Mouse (Mus musculus): Measurements from ENCODE around the gene Nox4.

Nox4 gene

GRCm38 (mm10) chr7:87371316-87371715 is 125.4 kb downstream of the Nox4 start:
- no peak for DNase-seq (ENCODE audit: low spot score)

DNA sequence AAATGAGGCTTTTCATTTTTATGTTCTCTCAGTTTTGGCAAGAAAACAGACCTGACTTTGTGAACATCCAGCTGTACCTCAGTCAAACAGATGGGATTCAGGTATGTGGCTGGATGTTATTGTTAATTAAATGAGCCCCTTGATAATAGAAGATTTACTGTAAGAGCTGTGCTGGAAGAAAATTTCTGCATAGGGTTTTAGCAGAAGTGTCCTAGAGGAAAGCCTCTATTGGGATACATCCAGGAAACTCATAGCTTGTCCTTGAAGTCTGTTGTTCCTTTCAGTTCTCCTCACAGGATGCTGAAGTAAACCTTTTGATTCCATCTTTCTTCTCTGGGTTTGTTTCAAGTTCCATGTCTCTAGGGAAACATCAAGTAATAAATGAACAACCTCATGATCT is 128.4 kb downstream of the Nox4 start:
- no peak for DNase-seq (ENCODE audit: low spot score)

DNA sequence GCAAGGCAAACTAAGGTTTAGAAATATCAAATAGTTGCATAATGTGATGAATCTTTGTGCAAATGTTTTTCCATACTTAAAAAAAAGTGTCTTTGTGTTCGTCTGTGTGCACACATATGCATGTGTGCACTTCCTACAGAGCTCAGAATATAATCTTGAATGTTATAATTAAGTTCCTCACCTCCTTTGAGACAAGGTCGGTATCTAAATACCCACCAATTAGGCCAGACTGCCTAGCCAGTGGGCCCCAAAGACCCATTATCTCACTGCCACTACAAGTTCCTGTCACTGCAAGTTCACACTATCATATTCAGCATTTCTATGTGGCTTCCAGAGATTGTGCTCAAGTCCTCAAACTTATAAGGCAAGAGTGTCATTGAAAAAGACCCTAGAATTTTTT is 129.0 kb downstream of the Nox4 start:
- no peak for DNase-seq (ENCODE audit: low spot score)

GRCm38 (mm10) chr7:87397023-87397422 is 151.1 kb downstream of the Nox4 start:
- DNase-seq (ENCODE audit: low spot score) = no peak

DNA sequence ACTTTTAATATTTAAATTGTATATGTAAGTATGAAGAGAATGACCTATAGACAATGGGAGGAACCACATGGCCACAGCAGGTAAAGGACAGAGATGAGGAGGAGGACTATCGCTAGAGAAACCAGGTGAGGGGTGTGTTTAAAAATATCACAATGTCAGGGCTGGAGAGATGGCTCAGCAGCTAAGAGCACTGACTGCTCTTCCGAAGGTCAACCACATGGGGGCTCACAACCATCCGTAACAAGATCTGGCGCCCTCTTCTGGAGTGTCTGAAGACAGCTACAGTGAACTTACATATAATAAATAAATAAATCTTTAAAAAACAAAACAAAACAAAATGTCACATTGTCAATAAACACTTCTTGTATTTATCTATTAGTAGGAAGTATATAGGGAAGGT is 165.5 kb downstream of the Nox4 start:
- peak; percentile 8 for DNase-seq (ENCODE audit: low spot score)

GRCm38 (mm10) chr7:87413271-87413670 is 167.4 kb downstream of the Nox4 start:
- DNase-seq (ENCODE audit: low spot score) = no peak

Measured in adipocyte (in vitro differentiated cells).